Mouse (Mus musculus): Measurements from ENCODE around the gene Hoxc11.

GRCm38 (mm10) chr15:102977423-102977974 lies 23.3 kb downstream of the Hoxc11 start:
- no peak for TF ChIP-seq MAFK (IDR thresholded peaks at IDR 0.05; ENCODE audit: insufficient replicate concordance, low read length)
- no peak for TF ChIP-seq POLR2A (IDR thresholded peaks at IDR 0.05; ENCODE audit: low read depth, low read length)
- no peak for TF ChIP-seq USF1 (IDR thresholded peaks at IDR 0.05; ENCODE audit: low read depth, low read length)
- no peak for TF ChIP-seq CTCF (conservative IDR thresholded peaks at IDR 0.05 in 1 of 2, IDR thresholded peaks at IDR 0.05 in 1 of 2; ENCODE audit: low read depth in 2 of 2, low read length in 2 of 2)
- no peak for TF ChIP-seq ZC3H11A (IDR thresholded peaks at IDR 0.05; ENCODE audit: low read depth, low read length)
- no peak for TF ChIP-seq SIN3A (IDR thresholded peaks at IDR 0.05; ENCODE audit: low read length)
- TF ChIP-seq HCFC1 (IDR thresholded peaks at IDR 0.05; ENCODE audit: low read depth, low read length), result no peak
- TF ChIP-seq CHD1 (IDR thresholded peaks at IDR 0.05; ENCODE audit: low read depth, low read length), result no peak
